Mouse (Mus musculus) cerebellum, adult 2 months (tissue): ENCODE results near the gene Ccdc92.

Source experiments
- CTCF ChIP-seq: fragments of 200-500 bp; IDR thresholded peaks from 2 replicates; pipeline ENCODE4 v1.5.1; 2011; ENCODE audit warnings: low read depth, mild to moderate bottlenecking, control low read depth, low read length, moderate library complexity, borderline replicate concordance; ENCODE audit not compliant: insufficient read depth
- POLR2A ChIP-seq: fragments of 200-500 bp; IDR thresholded peaks from 2 replicates; pipeline ENCODE4 v1.6.1; 2011; ENCODE audit warnings: low read length, control low read depth, borderline replicate concordance; ENCODE audit not compliant: insufficient read depth

DNA sequence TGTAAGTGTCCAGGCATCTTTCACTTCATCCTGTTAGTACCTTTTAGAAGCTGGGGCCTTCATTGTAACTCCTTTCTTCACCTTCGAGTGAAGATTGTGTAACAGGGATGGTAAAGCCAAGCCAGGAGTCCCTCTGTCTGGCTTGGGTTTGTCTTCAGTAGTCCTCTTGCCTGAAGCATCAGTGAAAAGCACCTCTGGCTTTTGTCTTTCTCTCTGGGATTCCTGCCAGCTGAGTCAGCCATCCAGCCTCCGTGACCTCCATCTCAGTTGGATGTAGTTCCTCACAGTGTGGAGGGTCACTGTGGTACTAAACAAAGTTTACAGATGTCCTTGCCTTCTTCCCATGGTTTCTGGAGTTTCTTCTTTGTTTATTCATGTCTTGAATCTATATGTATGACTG lies 9.8 kb upstream of the Ccdc92 start:
- TF ChIP-seq CTCF (no peak), POLR2A (no peak)
